Mouse (Mus musculus) kidney, adult 2 months (tissue): ENCODE measurements around the gene Rubcn. TPM values are rescaled to one million over a fixed set of nuclear protein-coding genes. Genes with fewer than 3 reads are reported as not detected.

ENCODE experiments used
- DNase-seq: peaks from one replicate; pipeline ENCODE4 v3.0.0; 2021
- H3K27ac ChIP-seq: fragments of 200-500 bp; 2 replicates; pipeline ENCODE4 v1.5.1; 2012; ENCODE audit warnings: low read depth, low read length, control low read depth, inconsistent platforms; ENCODE audit not compliant: insufficient read depth
- H3K27me3 ChIP-seq: fragments of 200-500 bp; replicated peaks from 2 replicates; pipeline ENCODE4 v1.6.1; 2012; ENCODE audit warnings: mild to moderate bottlenecking, moderate library complexity, low read length, inconsistent platforms; ENCODE audit not compliant: control insufficient read depth, insufficient read depth
- H3K36me3 ChIP-seq: fragments of 200-500 bp; 2 replicates; pipeline ENCODE4 v1.6.1; 2012; ENCODE audit warnings: mild to moderate bottlenecking, moderate library complexity, low read length, inconsistent platforms; ENCODE audit not compliant: control insufficient read depth, insufficient read depth
- H3K4me1 ChIP-seq: fragments of 200-500 bp; 2 replicates; pipeline ENCODE4 v1.6.1; 2011; ENCODE audit warnings: low read length; ENCODE audit not compliant: control insufficient read depth, insufficient read depth
- H3K4me3 ChIP-seq: fragments of 200-500 bp; 2 replicates; pipeline ENCODE4 v1.5.1; 2011; ENCODE audit warnings: mild to moderate bottlenecking, low read depth, low read length, control low read depth; ENCODE audit not compliant: insufficient read depth
- CTCF ChIP-seq: fragments of 200-500 bp; conservative IDR thresholded peaks from 2 replicates; pipeline ENCODE4 v1.5.1; 2011; ENCODE audit warnings: low read depth, mild to moderate bottlenecking, control low read depth, low read length, moderate library complexity, mixed read lengths; ENCODE audit not compliant: insufficient read depth, insufficient read length
- POLR2A ChIP-seq: fragments of 200-500 bp; IDR thresholded peaks from one replicate; pipeline ENCODE4 v1.6.1; 2011; ENCODE audit warnings: low read depth, low read length, control low read depth
- WGBS: fragments of 180-500 bp; shearing (Covaris S2); methylation state at CpG from one replicate; pipeline ENCODE4 v1.1.7; 2018; 5-methylcytosine and 5-hydroxymethylcytosine counted together
- polyA plus RNA-seq: library from polyadenylated mRNA; depleted of rRNA; stranded (reverse); fragments of >200 nt; gene quantifications from 2 replicates; pipeline ENCODE4 v1.2.3, GENCODE M21; 2012

The Rubcn gene
- polyA plus RNA-seq, 1 experiment = 36.9 TPM

DNA sequence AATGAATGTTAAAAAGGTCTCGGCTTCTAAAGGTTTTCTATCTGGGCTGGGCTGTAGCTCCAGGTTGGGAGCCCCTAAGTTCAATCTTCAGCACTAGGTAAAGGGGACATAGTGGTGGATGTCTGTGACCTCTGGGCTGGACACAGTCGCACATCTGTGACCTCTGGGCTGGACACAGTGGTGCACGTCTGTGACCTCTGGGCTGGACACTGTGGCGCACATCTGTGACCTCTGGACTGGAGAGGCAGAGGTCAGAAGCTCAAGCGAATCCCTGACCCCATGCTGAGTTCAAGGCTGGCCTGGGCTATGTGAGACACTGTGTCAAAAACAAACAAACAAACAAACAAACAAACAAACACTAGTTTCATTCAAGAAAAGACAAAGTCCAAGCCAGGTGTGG, 7.3 kb downstream of the Rubcn start:
- Histone ChIP-seq H3K4me3 (no peak overlapping the region), H3K4me1 (peaks cover 24% of the 10 kb centered on the region), H3K36me3 (no peaks in the 10 kb centered on the region), H3K27me3 (no peaks in the 10 kb centered on the region), H3K27ac (no peak overlapping the region)
- 62% methylated on average over 5 of the region's 5 CpGs for WGBS
- TF ChIP-seq CTCF (no peak), POLR2A (no peak)
- DNase-seq = peak; percentile 30

DNA sequence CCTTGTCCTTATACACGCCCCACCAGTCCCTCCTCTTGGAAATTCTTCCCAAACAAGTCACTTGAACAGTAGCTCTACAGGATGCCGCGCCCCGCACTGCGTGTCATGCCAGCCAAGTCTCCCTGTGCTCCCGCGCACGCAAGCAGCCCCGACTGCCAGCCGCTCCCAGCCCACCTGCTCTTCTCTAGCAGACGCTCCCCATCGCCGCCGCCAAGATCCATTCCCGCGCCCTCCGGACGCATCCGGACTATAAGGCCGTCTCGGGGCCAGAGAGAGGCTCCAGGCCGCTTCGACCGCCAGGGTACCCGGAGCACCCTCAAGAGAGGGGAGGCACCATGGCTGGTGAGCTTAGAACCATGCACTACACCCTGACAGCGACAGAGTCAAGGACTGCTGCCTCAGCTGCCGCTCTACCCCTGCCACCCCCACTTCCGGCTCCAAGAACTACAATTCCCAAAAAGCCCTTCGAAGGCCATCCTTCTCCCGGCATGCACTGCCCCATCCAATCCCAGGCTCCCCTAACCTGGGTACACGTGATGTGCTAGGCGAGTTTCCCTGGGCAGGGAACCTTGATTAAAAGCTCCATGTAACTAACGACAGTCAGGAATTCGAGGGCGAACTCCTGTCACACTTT, 9.5 kb downstream of the Rubcn start:
- peak; percentile 96 for DNase-seq
- Histone ChIP-seq H3K4me3 (peak overlapping the region; percentile 87), H3K27me3 (no peaks in the 10 kb centered on the region), H3K36me3 (no peaks in the 10 kb centered on the region), H3K4me1 (peaks cover 19% of the 10 kb centered on the region), H3K27ac (peak overlapping the region; percentile 58)
- no peak for TF ChIP-seq CTCF
- peak; percentile 44 for TF ChIP-seq POLR2A
- WGBS = under 1% methylated on average over 35 of the region's 35 CpGs

DNA sequence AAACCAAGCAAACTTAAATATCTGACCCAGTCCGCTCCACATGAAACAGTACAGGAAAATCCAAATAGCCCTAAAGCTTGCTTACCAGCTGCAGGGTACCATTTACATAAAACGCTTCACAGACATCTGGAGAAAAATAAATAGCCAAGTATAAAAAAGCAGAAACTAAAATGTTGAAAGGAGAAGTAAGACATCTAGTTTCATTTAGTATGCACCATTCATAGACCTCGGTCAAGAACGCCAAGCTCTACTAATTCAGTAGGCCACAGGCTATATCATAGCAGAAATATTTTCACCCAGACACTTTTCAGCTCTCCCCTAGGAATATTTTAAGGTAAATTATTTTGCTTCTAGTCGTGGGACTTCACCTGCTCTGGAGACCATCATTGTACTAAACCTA, 10.9 kb downstream of the Rubcn start:
- no peak for DNase-seq
- WGBS = 76% methylated on average over 5 of the region's 5 CpGs
- TF ChIP-seq POLR2A = no peak
- no peak for TF ChIP-seq CTCF
- H3K4me3 ChIP-seq = no peak overlapping the region
- no peaks in the 10 kb centered on the region for H3K27me3 ChIP-seq
- no peak overlapping the region for H3K27ac ChIP-seq
- peaks cover 17% of the 10 kb centered on the region for H3K4me1 ChIP-seq
- no peaks in the 10 kb centered on the region for H3K36me3 ChIP-seq

DNA sequence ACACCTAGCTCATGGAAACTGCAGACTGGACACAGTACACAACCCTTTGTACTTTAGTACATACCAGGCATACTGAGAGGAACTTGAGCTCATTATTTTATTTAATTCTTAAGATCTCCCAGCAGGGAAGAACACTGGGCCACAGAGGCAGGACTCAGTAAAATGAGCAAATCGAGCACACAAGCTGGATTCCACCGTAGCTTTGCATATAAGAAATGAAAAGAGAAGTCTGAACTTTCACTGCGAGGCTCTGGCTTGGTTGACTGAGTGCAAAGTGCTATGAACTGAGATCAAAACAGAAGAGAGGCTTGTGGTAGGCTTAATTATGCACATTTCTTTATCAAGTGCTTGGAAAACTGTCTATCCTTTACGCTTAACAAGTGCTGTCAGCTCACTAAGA, 12.2 kb downstream of the Rubcn start:
- Histone ChIP-seq H3K4me1 (peaks cover 17% of the 10 kb centered on the region), H3K27me3 (no peaks in the 10 kb centered on the region), H3K36me3 (no peaks in the 10 kb centered on the region), H3K27ac (no peak overlapping the region; the same call in 1 of the 2 replicates), H3K4me3 (no peak overlapping the region)
- TF ChIP-seq POLR2A = no peak
- no peak for TF ChIP-seq CTCF
- 54% methylated on average over 4 of the region's 4 CpGs for WGBS
- peak; percentile 29 for DNase-seq

DNA sequence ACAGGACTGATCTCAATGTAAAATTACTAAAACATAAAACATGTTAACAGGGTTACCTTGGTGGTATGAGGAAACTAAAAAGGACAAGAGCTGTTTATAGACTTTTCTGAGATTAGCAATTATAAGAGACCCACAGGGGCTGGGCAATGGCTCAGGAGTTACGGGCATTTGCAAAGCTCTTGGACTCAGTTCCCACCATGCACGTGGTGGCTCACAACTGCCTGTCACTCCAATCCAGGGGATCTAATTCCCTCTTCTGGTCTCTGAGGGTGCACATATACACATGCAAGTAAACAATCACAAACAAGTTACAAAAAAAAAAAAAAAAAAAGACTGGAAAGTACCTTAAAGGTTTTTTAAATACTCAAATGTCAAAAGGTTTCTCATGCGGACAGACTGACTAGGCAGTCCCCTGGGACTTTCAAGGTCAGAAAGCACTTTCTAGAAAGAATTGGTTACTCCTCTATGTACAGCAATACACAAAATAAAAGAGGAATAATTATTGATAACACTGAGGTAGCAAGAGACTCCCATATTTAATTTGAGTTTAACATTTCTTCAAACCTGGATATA, 15.7 kb downstream of the Rubcn start:
- no peaks in the 10 kb centered on the region for H3K27me3 ChIP-seq
- DNase-seq = no peak
- H3K36me3 ChIP-seq = no peaks in the 10 kb centered on the region
- H3K27ac ChIP-seq = no peak overlapping the region
- peaks cover 7% of the 10 kb centered on the region for H3K4me1 ChIP-seq
- TF ChIP-seq CTCF (no peak), POLR2A (no peak)
- no peak overlapping the region for H3K4me3 ChIP-seq
- 73% methylated on average over 3 of the region's 3 CpGs for WGBS

DNA sequence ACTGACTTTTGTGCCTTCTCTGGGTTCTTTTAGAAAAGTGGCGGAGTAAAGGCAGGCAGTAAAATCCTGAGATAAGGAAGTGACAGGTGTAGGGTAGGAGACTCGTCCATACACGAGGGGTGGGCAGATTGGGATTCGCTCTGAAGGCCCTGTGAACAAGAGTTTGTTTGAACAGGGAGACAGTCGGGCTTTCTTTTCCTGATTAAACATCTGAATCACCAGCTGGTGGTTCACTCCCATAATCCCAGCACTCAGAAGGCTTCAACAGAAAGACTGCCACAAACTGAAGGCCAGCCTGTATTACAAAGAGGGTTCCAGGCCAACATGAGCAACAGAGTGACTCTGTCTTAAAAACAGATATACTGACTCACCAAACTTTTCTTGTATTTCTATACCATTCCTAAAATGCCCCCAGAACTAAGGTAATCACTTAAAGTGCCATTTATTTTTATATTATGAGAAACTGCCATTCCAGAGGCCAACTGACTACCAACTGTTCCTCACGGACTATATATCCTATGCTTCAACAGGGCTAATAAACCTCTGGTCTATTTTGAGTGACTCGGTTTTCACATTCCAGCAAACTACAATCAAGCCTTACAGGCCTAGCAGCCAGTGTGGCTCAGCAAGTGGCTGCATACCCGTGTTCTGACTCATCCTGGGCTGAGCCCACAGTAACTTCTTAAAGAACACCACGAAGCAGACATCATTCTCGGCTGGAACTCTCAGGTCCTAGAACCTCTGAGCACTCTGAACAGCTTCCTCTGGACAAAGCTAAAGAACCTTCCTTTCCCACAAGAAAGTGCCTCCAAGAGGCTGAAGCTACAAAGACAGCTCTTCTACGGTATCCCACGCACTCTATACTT, 18.6 kb downstream of the Rubcn start:
- H3K4me1 ChIP-seq = peaks cover 4% of the 10 kb centered on the region
- H3K27me3 ChIP-seq = no peaks in the 10 kb centered on the region
- DNase-seq = no peak
- WGBS = 61% methylated on average over 12 of the region's 12 CpGs
- H3K27ac ChIP-seq = 0 out of 2 replicates have a peak overlapping the region, but pooled peaks have one; percentile 46
- H3K4me3 ChIP-seq = no peak overlapping the region
- H3K36me3 ChIP-seq = no peaks in the 10 kb centered on the region
- TF ChIP-seq CTCF (no peak), POLR2A (no peak)

DNA sequence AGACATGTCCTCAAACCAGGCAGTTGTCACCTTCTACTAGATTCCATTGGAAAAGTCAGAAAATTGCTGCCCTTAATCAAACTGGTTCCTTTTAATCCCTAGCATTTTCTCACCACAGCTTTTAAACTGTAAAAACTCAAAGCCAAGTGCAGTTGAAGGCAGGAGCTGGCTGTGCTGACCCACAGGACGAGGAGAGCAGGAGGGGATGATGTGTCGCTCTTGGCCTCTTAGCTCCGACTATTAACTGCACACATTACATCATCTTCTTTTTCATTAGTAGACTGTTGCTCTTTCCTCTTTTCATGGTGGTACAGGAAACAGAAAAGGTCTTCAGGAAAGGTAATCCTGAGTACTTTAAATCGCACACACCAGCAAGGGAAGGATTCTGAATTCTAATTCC, 19.2 kb downstream of the Rubcn start:
- TF ChIP-seq POLR2A (no peak), CTCF (no peak)
- 66% methylated on average over 4 of the region's 4 CpGs for WGBS
- no peak for DNase-seq
- Histone ChIP-seq H3K4me3 (no peak overlapping the region), H3K4me1 (peaks cover 4% of the 10 kb centered on the region), H3K27me3 (no peaks in the 10 kb centered on the region), H3K36me3 (no peaks in the 10 kb centered on the region), H3K27ac (0 out of 2 replicates have a peak overlapping the region, but pooled peaks have one; percentile 46)
